Mouse (Mus musculus) urinary bladder, postnatal 36 days (tissue): ENCODE measurements around the gene Tanc1.
A peak's percentile ranks its signal among the peaks of the same experiment; 100 is the strongest.

Experiments used
- DNase-seq, 2 experiments: peaks; one replicate each; pipeline ENCODE4 v3.0.0; 2022; ENCODE audit warnings: low spot score in 2 of 2, mixed read lengths in 1 of 2

Tanc1 gene

DNA sequence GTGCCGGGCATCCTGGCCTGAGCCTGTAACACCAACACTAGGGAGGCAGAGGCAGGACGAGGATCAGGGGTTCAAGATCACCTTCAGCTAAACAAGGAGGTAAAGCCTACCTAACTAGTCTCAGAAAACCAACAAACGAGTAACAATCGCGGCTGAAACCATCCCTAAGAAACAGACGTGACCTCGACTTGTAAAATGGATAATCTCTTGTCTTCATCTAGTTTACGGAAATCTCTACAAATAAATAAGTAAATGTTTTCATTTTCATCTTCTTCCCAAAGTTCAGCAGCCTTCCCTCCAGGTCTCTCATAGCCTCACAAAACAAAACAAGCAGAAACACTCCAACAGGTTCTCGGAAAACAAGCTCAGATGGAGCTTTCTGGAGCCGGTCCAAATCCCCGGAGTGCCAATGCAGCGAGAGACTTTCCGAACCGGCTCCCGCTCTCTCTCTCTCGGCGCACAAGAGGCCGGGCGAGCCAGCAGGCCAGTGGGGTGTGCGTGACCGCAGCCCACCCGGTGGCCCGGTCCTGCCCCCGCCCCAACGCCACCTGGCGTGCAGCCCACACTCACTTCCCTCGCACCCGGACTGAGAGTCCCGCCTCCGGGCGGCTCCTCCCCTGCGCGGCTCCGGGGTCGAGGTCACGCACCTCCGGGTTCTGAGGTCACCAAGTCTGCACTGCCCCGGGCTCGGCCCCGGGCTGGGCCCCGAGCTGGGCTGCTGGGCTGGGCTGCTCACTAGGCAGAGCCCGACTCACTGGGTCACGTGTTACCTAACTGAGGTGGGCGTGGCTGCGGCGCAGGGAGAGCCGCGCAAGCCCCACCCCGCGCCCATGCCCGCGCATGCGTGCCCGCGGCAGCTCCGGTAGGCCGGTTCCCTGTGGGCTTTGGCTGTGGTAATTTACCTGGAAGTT, 270.2 kb downstream of the Tanc1 start, which contains the start of gene Wdsub1:
Gene Wdsub1 (minus strand): TSS at position 761 of the 911 bp plus-strand sequence.
- peak; percentile 86 to 92 for DNase-seq

- DNase-seq = no peak
Observed at GRCm38 (mm10) chr2:59882742-59883281, 271.0 kb downstream of the Tanc1 start.

DNA sequence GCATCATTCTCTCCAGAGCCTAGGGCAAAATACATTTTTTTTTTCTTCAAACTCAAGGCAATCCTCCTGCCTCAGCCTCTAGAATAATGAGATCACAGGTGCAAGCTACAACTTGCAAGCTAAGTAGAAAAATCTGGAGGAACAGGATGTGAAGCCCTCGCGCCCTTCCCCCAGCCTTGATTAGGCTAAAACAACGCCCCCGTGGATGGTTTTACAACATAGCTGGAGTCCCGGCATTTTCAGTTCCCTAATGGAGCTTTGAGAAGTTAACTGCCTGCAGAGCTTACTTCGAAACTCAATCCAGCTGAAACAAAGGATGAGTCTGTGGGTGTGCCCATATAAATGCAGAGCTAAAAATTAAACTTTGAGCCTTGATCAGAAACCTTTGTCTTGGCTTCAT, 277.9 kb downstream of the Tanc1 start:
- DNase-seq = no peak
